Mouse (Mus musculus): ENCODE data around the gene Aldh1a3.

DNA sequence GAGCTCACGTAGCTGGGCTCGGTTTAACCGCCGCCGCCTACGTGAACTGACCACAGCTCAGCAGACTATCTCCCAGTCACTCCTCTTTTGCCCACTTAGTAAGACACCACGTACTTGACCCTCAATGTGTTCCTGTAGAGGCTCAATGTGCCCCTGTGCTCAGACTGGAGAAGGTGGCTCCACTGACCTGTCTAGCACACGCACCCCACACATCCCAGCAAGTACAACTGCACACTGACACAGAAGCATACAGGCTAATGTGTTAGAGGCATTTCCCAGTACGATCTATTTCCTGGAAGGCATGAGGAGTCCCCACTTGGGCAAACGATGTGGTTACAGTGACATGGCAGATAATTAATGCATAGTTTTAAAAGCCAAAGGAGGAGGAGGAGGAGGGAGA, 50.8 kb downstream of the Aldh1a3 start:
- no peak for TF ChIP-seq POLR2A (IDR thresholded peaks at IDR 0.05; ENCODE audit: low read depth, low read length)
- no peak for TF ChIP-seq CTCF (conservative IDR thresholded peaks at IDR 0.05 in 1 of 2, IDR thresholded peaks at IDR 0.05 in 1 of 2; ENCODE audit: low read depth in 2 of 2, low read length in 2 of 2)
- TF ChIP-seq ETS1 (conservative IDR thresholded peaks at IDR 0.05; ENCODE audit: low read depth, low read length): no peak
- no peak for TF ChIP-seq MAZ (IDR thresholded peaks at IDR 0.05; ENCODE audit: low read depth, low read length)
- no peak for TF ChIP-seq MAX (IDR thresholded peaks at IDR 0.05; ENCODE audit: low read length)
- no peak for TF ChIP-seq SIN3A (IDR thresholded peaks at IDR 0.05; ENCODE audit: low read length)
- no peak for TF ChIP-seq ZMIZ1 (IDR thresholded peaks at IDR 0.05; ENCODE audit: low read depth, low read length)
- TF ChIP-seq EP300 (IDR thresholded peaks at IDR 0.05; ENCODE audit: low read length): no peak
